Mouse (Mus musculus) embryonic fibroblast, embryonic 13.5 days (primary cell): ENCODE data around the gene Nt5c. TPM values are rescaled to one million over a fixed set of nuclear protein-coding genes. Genes with fewer than 3 reads are reported as not detected.
"Not testable (repeated sequence)": the region's sequence is repeated elsewhere in the genome, so short reads cannot be mapped to it uniquely, and the experiment has no call there.

Source experiments
- H3K27ac ChIP-seq: 2 replicates; pipeline ENCODE4 v1.5.1; 2012; ENCODE audit warnings: low read length, control low read depth, inconsistent platforms; ENCODE audit not compliant: insufficient read depth
- H3K4me1 ChIP-seq: 2 replicates; pipeline ENCODE4 v1.6.1; 2011; ENCODE audit warnings: low read length; ENCODE audit not compliant: control insufficient read depth, insufficient read depth
- H3K4me3 ChIP-seq: 2 replicates; pipeline ENCODE4 v1.5.1; 2011; ENCODE audit warnings: mild to moderate bottlenecking, control low read depth, low read length; ENCODE audit not compliant: insufficient read depth
- CTCF ChIP-seq: IDR thresholded peaks from 2 replicates; pipeline ENCODE4 v1.5.1; 2011; ENCODE audit warnings: mild to moderate bottlenecking, control low read depth, low read length, moderate library complexity, borderline replicate concordance; ENCODE audit not compliant: insufficient read depth
- POLR2A ChIP-seq: IDR thresholded peaks from 2 replicates; pipeline ENCODE4 v1.6.1; 2011; ENCODE audit warnings: low read depth, mild to moderate bottlenecking, control low read depth, low read length, moderate library complexity
- polyA plus RNA-seq: library from polyadenylated mRNA; stranded (reverse); fragments of >200 nt; gene quantifications from 2 replicates; pipeline ENCODE4 v1.2.4, GENCODE M21; 2011; ENCODE audit warnings: low read depth; ENCODE audit not compliant: missing spikeins, insufficient read length

Gene Nt5c
- polyA plus RNA-seq, 1 experiment, result 54.2 TPM

DNA sequence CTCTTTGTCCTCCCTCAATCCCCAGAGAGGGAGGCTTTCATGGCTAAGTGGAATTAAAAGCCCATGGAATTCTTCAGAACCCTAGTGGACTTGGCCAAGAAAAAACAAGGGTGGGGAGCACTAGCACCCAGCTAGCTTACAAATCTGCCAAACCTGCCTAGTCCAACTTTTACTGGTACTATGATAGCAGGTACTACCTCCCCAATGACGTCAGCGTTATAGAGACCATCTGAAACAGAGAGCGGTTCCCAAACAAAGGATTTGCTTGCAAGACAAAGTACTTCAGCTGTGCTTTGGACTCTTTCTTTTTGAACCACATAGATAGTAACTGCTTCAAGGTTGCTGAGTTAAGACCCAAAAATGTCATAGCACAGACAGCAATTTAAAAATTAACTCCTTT, 20.3 kb upstream of the Nt5c start:
- Histone ChIP-seq H3K27ac (no peak overlapping the region), H3K4me3 (peak overlapping the region; percentile 91), H3K4me1 (peaks cover 6% of the 10 kb centered on the region)
- no peak for TF ChIP-seq CTCF
- TF ChIP-seq POLR2A, result no peak

DNA sequence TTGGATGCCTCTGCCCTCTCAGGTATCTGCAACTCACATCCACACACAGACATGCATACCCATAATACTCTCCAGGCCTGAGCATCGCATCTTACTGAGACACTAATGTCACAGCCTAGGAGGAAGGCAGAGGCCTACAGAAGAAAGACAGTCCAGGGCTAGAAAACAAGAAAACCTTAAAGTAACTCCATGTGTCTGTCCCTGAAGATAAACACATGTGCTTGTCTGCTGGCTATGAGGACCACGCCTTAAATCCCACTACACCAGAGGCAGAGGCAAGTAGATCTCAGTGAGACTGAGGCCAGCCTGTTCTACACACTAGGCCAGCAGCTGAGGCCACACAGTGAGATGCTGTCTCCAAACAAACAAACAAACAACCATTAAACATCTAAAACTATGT, 19.5 kb upstream of the Nt5c start:
- Histone ChIP-seq H3K4me3 (peak overlapping the region; percentile 91; the same call in 1 of the 2 replicates), H3K4me1 (peaks cover 6% of the 10 kb centered on the region), H3K27ac (no peak overlapping the region)
- no peak for TF ChIP-seq POLR2A
- TF ChIP-seq CTCF, result no peak

DNA sequence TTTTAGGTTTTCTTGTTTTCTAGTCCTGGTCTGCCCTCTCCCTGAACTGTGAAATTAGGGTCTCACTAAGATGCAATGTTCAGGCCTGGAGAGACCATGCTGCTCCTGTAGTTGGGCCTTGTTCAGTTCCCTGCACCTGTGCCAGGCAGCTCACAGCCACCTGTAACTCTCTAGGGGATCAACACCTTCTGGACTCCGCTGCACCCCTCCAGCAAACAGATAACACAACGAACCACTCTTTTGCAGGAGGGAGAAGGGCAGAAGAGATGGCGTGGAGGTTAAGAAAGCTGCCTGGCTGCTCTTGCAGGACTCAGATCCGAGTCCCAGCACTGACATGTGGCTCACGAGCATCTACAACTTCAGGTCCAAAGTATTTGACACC, 18.8 kb upstream of the Nt5c start:
- TF ChIP-seq POLR2A (no peak), CTCF (no peak)
- Histone ChIP-seq H3K4me1 (peaks cover 6% of the 10 kb centered on the region), H3K27ac (no peak overlapping the region), H3K4me3 (no peak overlapping the region)

DNA sequence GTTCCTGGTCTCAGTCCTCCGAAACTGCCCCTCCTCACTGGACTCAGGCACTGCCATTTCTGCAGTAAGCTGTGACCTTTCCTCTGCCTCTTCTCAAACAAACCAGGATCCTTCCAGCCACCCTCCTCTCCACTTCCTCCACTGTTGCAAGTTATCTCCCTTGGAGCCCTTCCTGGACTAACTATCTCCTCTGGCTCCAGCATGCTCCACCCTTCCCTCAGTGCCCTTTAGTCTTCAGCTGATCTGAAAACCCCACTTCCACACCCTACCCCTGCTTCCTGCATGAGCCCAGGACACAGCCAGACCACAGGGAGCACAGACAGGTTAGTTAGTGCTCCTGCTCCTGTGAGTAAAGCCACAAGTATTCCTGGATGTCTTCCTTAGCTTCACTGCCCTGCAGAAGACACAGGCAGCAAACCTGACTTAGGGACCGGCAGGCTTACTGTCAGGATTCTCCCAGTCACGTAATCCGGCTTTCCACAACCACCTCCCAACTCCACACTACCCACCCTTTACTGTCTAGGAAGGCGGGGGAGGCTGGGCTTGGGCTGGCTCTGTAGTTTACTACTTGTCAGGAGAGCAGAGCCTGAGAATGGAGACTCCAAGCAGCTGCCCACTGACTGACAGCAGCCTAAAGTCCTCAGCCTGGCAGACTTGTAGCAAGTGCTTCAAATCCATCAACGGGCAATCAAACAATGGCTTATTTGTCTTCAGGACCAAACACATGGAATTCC, 18.3 kb upstream of the Nt5c start:
- no peak overlapping the region for H3K4me3 ChIP-seq
- TF ChIP-seq POLR2A (no peak), CTCF (no peak)
- H3K27ac ChIP-seq, result no peak overlapping the region
- peaks cover 6% of the 10 kb centered on the region for H3K4me1 ChIP-seq

DNA sequence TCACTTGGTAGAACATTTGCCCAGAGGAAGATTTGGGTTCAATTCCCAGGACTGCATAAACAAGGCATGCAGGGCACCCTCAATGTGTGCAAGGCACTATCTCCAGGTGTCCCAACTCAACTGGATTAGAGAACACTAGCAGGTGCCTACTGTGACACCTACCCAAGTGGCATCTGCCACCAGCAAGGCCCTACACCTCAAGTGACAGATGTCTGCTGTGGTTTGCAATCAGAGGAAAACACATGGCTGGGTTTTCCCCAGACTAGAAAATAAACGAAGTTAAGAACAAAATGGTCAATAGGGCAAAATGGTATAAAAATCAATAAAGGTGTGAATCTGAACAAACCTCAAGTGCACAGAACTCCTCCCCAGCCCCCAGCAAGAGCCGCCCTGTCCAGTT, 16.4 kb upstream of the Nt5c start:
- peaks cover 6% of the 10 kb centered on the region for H3K4me1 ChIP-seq
- TF ChIP-seq POLR2A (no peak), CTCF (no peak)
- no peak overlapping the region for H3K4me3 ChIP-seq
- H3K27ac ChIP-seq, result no peak overlapping the region

DNA sequence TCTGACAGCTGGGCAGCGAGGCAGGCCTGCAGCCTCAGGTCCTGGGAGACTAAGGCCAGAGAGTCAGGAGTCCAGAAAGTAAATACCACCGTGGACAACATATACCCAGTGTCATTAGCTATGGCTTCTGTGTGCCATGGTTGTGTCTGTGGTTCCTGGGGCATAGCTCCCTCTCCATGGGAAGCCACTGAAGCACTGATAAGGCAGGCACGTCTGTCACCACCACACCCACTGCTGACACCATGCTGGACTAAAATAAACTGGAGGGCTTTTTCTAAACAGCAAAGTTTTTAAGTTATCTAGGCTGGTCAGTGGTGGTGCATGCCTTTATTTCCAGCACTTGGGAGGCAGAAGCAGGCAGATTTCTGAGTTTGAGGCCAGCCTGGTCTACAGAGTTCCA, 14.9 kb upstream of the Nt5c start:
- Histone ChIP-seq H3K4me3 (no peak overlapping the region), H3K4me1 (peaks cover 6% of the 10 kb centered on the region), H3K27ac (no peak overlapping the region)
- TF ChIP-seq POLR2A (no peak), CTCF (no peak)

DNA sequence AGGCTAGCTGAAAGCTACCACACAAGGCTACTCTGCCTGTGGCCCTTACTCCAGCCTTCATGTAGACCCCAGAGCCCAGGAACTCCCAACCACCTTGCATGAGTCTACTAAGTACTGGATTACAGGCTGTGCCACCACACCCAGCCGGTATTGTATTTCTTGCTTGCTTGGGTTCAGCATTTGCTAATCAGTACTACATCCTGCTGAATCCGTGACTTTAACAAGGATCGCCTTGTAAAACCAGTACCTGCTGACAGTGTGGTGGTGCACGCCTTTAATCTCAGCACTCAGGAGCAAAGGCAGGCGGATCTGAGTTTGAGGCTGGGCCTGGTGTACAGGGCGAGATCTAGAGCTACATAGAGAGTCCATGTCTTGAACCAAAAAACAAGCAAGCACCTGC, 11.0 kb upstream of the Nt5c start:
- no peak for TF ChIP-seq CTCF
- TF ChIP-seq POLR2A, result no peak
- no peaks in the 10 kb centered on the region for H3K4me1 ChIP-seq
- no peak overlapping the region for H3K4me3 ChIP-seq
- H3K27ac ChIP-seq, result no peak overlapping the region

DNA sequence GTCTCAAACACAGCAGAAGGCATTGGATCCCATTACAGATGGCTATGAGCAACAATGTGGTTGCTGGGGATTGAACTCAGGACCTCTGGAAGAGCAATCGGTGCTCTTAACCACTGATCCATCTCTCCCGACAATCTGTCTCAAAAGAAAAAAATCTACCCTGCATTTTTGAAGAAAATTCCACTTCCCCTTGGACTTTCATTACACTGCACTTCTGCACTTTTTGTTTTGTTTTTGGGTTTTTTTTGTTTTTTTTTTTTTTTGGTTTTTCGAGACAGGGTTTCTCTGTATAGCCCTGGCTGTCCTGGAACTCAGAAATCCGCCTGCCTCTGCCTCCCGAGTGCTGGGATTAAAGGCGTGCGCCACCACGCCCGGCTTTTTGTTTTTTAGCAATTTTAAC, 4.9 kb upstream of the Nt5c start:
- not testable (repeated sequence) for H3K4me3 ChIP-seq, H3K4me1 ChIP-seq

DNA sequence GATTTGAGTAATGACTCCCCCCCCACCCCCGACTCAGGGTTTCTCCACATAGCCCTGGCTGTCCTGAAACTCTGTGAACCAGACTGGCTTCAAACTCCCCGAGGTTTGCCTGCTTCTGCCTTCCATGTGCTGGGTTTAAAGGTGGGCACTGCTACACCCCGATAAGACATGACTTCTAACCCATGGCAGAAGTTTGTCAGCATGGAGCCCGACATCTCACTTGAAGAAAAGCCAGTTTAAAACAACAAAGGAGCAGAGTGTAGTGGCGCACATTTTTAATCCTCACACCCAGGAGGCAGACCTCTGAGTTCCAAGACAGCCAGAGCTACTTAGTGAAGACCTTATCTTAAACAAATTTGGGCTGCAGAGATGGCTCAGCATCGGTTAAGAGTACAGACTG, 725 bp upstream of the Nt5c start:
- peak overlapping the region; percentile 51 for H3K4me3 ChIP-seq
- H3K4me1 ChIP-seq, result no peaks in the 10 kb centered on the region
- H3K27ac ChIP-seq, result peak overlapping the region; percentile 65
- TF ChIP-seq POLR2A (no peak), CTCF (no peak)

More for the DNA sequence above, 4.9 kb upstream of the Nt5c start:
- H3K27ac ChIP-seq, result not testable (repeated sequence)

DNA sequence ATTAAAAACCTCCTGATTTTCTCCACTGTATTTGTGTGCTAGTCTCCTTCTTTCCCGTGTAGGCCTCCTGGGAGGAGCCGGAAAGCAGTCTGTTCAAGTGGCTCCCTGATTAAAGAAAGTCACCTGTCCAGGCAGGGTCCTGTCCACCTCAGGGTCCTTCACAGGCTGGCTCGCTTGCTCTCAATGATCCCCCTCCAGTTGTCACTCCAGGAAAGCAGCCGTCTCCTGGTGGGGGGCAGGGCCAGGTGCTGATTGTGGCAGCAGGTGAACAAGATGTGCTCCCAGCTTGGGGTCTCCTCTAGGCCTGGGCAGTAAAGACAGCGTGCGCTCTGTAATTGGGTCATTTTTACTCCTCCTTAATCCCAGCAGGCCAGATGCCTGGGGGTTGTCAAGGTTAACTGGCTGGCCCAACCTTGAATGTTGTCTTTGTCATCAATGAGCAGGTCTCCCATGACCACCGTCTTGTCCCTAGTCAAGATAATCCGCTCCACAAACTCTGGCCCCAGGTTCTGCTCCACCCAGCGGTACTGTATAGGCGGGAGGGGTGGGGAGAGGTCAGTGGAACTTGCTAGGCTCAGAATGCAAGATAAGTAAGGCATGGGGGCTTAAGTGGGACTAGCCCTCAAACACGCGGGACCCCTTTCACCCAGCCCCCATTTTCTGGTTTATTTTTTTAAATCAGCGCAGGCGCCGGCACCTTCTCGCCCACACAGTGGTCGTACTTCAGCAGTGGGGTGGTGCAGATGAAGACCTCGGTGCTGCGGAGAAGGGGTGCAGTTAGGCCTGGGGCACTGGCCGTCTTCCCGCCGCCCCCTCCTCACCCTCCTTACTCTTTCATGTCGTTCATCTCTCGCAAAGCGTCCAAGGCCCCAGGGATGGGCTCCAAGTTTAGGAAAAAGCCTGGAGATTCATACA, 964 bp downstream of the Nt5c start:
- H3K27ac ChIP-seq, result no peak overlapping the region
- TF ChIP-seq CTCF, result no peak
- TF ChIP-seq POLR2A, result no peak
- H3K4me1 ChIP-seq, result no peaks in the 10 kb centered on the region
- peak overlapping the region; percentile 51 for H3K4me3 ChIP-seq
